Mouse (Mus musculus): Measurements from ENCODE around the gene Sgo1. TPM values are rescaled to one million over a fixed set of nuclear protein-coding genes. Genes with fewer than 3 reads are reported as not detected.

The Sgo1 gene
- total and polyA plus RNA-seq, 3 experiments, result 12.6 to 21.4 TPM; not detected in 1

DNA sequence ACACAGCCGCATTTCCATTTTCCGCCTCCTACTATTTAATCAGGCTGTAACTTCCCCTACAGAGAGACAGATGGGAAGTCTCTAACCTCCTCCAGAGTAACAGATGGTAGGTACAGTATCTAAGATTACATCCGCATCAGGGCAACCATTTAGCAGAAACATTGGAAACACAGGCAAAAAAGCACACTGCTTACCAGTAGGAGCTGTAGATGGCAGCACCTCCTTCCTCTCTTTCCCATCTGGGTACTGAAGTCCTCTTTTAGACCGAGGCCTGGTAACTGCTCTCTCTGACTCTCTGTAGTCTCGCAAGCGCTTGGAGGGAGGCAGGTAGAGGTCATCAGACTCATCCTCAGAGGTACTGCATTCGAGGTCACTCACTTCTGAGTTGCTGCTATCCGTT is 10.4 kb downstream of the Sgo1 start:
- no peak for TF ChIP-seq BHLHE40 (IDR thresholded peaks at IDR 0.05; ENCODE audit: borderline replicate concordance, low read depth, low read length)
- TF ChIP-seq GABPA (IDR thresholded peaks at IDR 0.05; ENCODE audit: low read depth, low read length), result no peak
- no peak for TF ChIP-seq ZNF384 (IDR thresholded peaks at IDR 0.05; ENCODE audit: low read depth, low read length)
- no peak for TF ChIP-seq EP300 (IDR thresholded peaks at IDR 0.05; ENCODE audit: low read depth in 1 of 2, low read length in 2 of 2)
- TF ChIP-seq CTCF (IDR thresholded peaks at IDR 0.05 in 2 of 3, conservative IDR thresholded peaks at IDR 0.05 in 1 of 3; ENCODE audit: control insufficient read depth in 1 of 3, insufficient read depth in 1 of 3, low read depth in 2 of 3, low read length in 3 of 3, poor library complexity in 1 of 3, severe bottlenecking in 1 of 3), result peak in 1 of 3 experiments; percentile 34; a peak in 2 of 6 replicates
- TF ChIP-seq TBP (IDR thresholded peaks at IDR 0.05; ENCODE audit: low read depth, low read length), result no peak
- TF ChIP-seq NELFE (IDR thresholded peaks at IDR 0.05; ENCODE audit: low read depth, low read length), result no peak
- no peak for TF ChIP-seq ELF1 (IDR thresholded peaks at IDR 0.05; ENCODE audit: low read depth, low read length)
- TF ChIP-seq MXI1 (IDR thresholded peaks at IDR 0.05; ENCODE audit: low read depth, low read length), result no peak
- TF ChIP-seq TAL1 (IDR thresholded peaks at IDR 0.05; ENCODE audit: low read length), result peak; percentile 63
- no peak for TF ChIP-seq MAX (IDR thresholded peaks at IDR 0.05; ENCODE audit: low read length)
- TF ChIP-seq NRF1 (IDR thresholded peaks at IDR 0.05; ENCODE audit: insufficient read depth, low read depth, low read length, poor library complexity, severe bottlenecking), result no peak
- no peak for TF ChIP-seq MYC (IDR thresholded peaks at IDR 0.05; ENCODE audit: low read depth, low read length)
- Histone ChIP-seq H3K9me3 (replicated peaks; ENCODE audit: insufficient read depth, low read length) (no peaks in the 10 kb centered on the region), H3K9ac (ENCODE audit: control insufficient read depth, low read depth, low read length, poor library complexity, severe bottlenecking) (no peak overlapping the region), H3K27ac (ENCODE audit: control insufficient read depth, low read depth, low read length) (no peak overlapping the region), H3K36me3 (ENCODE audit: control insufficient read depth in 1 of 2, insufficient read depth in 2 of 2, low read length in 2 of 2) (peaks cover 20 to 26% of the 10 kb centered on the region in 2 experiments), H3K27me3 (ENCODE audit: control insufficient read depth in 1 of 2, insufficient read depth in 2 of 2, low read length in 2 of 2) (no peaks in the 10 kb centered on the region), H3K4me3 (ENCODE audit: control insufficient read depth in 1 of 2, insufficient read depth in 1 of 2, low read depth in 2 of 2, low read length in 2 of 2) (no peak overlapping the region), H3K4me1 (ENCODE audit: control insufficient read depth in 1 of 2, insufficient read depth in 2 of 2, low read length in 2 of 2) (peaks cover 0 to 6% of the 10 kb centered on the region in 2 experiments; a peak in 2 of 4 replicates), H3K79me2 (ENCODE audit: control insufficient read depth, insufficient read depth, low read length, poor library complexity) (no peaks in the 10 kb centered on the region; the same call in 1 of the 2 replicates)
- DNase-seq (ENCODE audit: low read depth, low spot score), result peak; percentile 58

DNA sequence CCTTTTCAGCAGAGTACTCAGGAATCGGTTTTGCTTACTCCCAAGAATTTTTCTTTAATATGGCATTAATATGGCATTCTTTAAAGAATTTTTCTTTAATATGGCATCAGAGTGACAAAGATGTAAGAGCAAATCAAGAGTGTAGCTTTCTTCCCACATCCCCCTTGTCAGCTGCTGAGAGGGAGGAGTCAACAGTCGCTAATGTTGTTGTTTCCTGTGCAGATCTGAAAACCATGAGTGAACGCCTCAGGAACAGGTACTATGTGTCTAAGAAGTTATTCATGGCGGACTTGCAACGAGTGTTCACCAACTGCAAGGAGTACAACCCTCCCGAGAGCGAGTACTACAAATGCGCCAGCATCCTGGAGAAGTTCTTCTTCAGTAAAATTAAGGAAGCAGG is 18.7 kb downstream of the Sgo1 start:
- DNase-seq (ENCODE audit: low read depth, low spot score), result no peak
- H3K79me2 ChIP-seq (ENCODE audit: control insufficient read depth, insufficient read depth, low read length, poor library complexity), result no peaks in the 10 kb centered on the region
- no peak overlapping the region for H3K9ac ChIP-seq (ENCODE audit: control insufficient read depth, low read depth, low read length, poor library complexity, severe bottlenecking)
- H3K36me3 ChIP-seq (ENCODE audit: control insufficient read depth in 1 of 2, insufficient read depth in 2 of 2, low read length in 2 of 2), result peaks cover 0 to 6% of the 10 kb centered on the region in 2 experiments; a peak in 2 of 4 replicates
- H3K9me3 ChIP-seq (replicated peaks; ENCODE audit: insufficient read depth, low read length), result no peaks in the 10 kb centered on the region
- no peak overlapping the region for H3K4me3 ChIP-seq (ENCODE audit: control insufficient read depth in 1 of 2, insufficient read depth in 1 of 2, low read depth in 2 of 2, low read length in 2 of 2)
- no peaks in the 10 kb centered on the region for H3K27me3 ChIP-seq (ENCODE audit: control insufficient read depth in 1 of 2, insufficient read depth in 2 of 2, low read length in 2 of 2)
- no peak overlapping the region for H3K27ac ChIP-seq (ENCODE audit: control insufficient read depth, low read depth, low read length)
- TF ChIP-seq JUND (IDR thresholded peaks at IDR 0.05; ENCODE audit: low read depth, low read length) (no peak), MYC (IDR thresholded peaks at IDR 0.05; ENCODE audit: low read depth, low read length) (no peak), SIN3A (IDR thresholded peaks at IDR 0.05; ENCODE audit: low read length) (no peak), ETS1 (IDR thresholded peaks at IDR 0.05; ENCODE audit: low read depth, low read length) (no peak), MEF2A (IDR thresholded peaks at IDR 0.05; ENCODE audit: extremely low read depth, insufficient replicate concordance, low read depth, low read length, poor library complexity, severe bottlenecking) (no peak), POLR2A (IDR thresholded peaks at IDR 0.05; ENCODE audit: control insufficient read depth in 1 of 2, insufficient read depth in 1 of 2, low read depth in 1 of 2, low read length in 2 of 2, poor library complexity in 1 of 2) (no peak), POLR2AphosphoS2 (IDR thresholded peaks at IDR 0.05; ENCODE audit: low read length) (no peak), MXI1 (IDR thresholded peaks at IDR 0.05; ENCODE audit: low read depth, low read length) (no peak), SMC3 (IDR thresholded peaks at IDR 0.05; ENCODE audit: low read depth, low read length) (no peak), UBTF (IDR thresholded peaks at IDR 0.05; ENCODE audit: borderline replicate concordance, insufficient read depth, low read depth, low read length) (no peak)
- H3K4me1 ChIP-seq (ENCODE audit: control insufficient read depth in 1 of 2, insufficient read depth in 2 of 2, low read length in 2 of 2), result no peaks in the 10 kb centered on the region
